Mouse (Mus musculus): ENCODE measurements around the gene Cbx1.

- TF ChIP-seq CTCF (IDR thresholded peaks at IDR 0.05; ENCODE audit: low read depth) (no peak), EP300 (IDR thresholded peaks at IDR 0.05; ENCODE audit: low read depth) (no peak)
Measured at GRCm38 (mm10) chr11:96823471-96823837, 34.5 kb downstream of the Cbx1 start.

Data from liver, embryonic 14.5 days (tissue).